Mouse (Mus musculus): ENCODE measurements around the gene Cc2d1a.

The Cc2d1a gene

GRCm38 (mm10) chr8:84104697-84105609 lies 42.8 kb downstream of the Cc2d1a start, which contains the start of gene Dcaf15:
Gene Dcaf15, minus strand, starts transcription at chr8:84104768.
- peak; percentile 97 to 98 for DNase-seq (ENCODE audit: low spot score in 2 of 2)

GRCm38 (mm10) chr8:84104221-84104620 lies 43.5 kb downstream of the Cc2d1a start:
- DNase-seq (ENCODE audit: low spot score in 2 of 2) = peak; percentile 59 to 67

- DNase-seq (ENCODE audit: low spot score in 2 of 2) = no peak
Observed at GRCm38 (mm10) chr8:84103601-84104000, 44.1 kb downstream of the Cc2d1a start.

- no peak for DNase-seq (ENCODE audit: low spot score in 2 of 2)
Observed at GRCm38 (mm10) chr8:84101476-84102270, 46.1 kb downstream of the Cc2d1a start.

GRCm38 (mm10) chr8:84098376-84098775 lies 49.4 kb downstream of the Cc2d1a start:
- no peak for DNase-seq (ENCODE audit: low spot score in 2 of 2)

GRCm38 (mm10) chr8:84096061-84096460 lies 51.7 kb downstream of the Cc2d1a start:
- no peak for DNase-seq (ENCODE audit: low spot score in 2 of 2)

GRCm38 (mm10) chr8:84090585-84090984 lies 57.2 kb downstream of the Cc2d1a start:
- DNase-seq (ENCODE audit: low spot score in 2 of 2) = no peak

GRCm38 (mm10) chr8:84089277-84089676 lies 58.5 kb downstream of the Cc2d1a start:
- no peak for DNase-seq (ENCODE audit: low spot score in 2 of 2)

GRCm38 (mm10) chr8:84087821-84088220 lies 59.9 kb downstream of the Cc2d1a start:
- DNase-seq (ENCODE audit: low spot score in 2 of 2) = no peak

- no peak for DNase-seq (ENCODE audit: low spot score in 2 of 2)
Observed at GRCm38 (mm10) chr8:84087156-84087555, 60.6 kb downstream of the Cc2d1a start.

GRCm38 (mm10) chr8:84084341-84085115 lies 63.2 kb downstream of the Cc2d1a start:
- no peak for DNase-seq (ENCODE audit: low spot score in 2 of 2)

GRCm38 (mm10) chr8:84083829-84084241 lies 63.9 kb downstream of the Cc2d1a start:
- DNase-seq (ENCODE audit: low spot score in 2 of 2) = no peak

Data from natural killer cell, adult 2 months (primary cell).